Mouse (Mus musculus) midbrain, embryonic 15.5 days (tissue): ENCODE measurements at regions not wholly inside any gene's neighbourhood (a gene's known extent, or its start where the extent isn't known, plus 50 kb on each side); places are given as distances from the start of the nearest gene placed in this dataset.

ENCODE experiments used
- ATAC-seq: fragments of 200-750 bp; cut with Nextera tagmentation; replicated peaks from 2 replicates; pipeline ENCODE4 v1.8.0; 2017; ENCODE audit warnings: moderate TSS enrichment
- H3K27ac ChIP-seq: fragments of 300-500 bp; sonication (generic); 2 replicates; pipeline ENCODE4 v1.5.1; 2015; ENCODE audit warnings: mild to moderate bottlenecking, inconsistent platforms
- H3K27me3 ChIP-seq: fragments of 300-500 bp; sonication (generic); replicated peaks from 2 replicates; pipeline ENCODE4 v1.6.1; 2015; ENCODE audit warnings: inconsistent platforms
- H3K36me3 ChIP-seq: fragments of 300-500 bp; sonication (generic); replicated peaks from 2 replicates; pipeline ENCODE4 v1.6.1; 2015; ENCODE audit warnings: inconsistent platforms
- H3K4me1 ChIP-seq: fragments of 300-500 bp; sonication (generic); 2 replicates; pipeline ENCODE4 v1.6.1; 2015; ENCODE audit warnings: inconsistent platforms
- H3K4me2 ChIP-seq: fragments of 300-500 bp; sonication (generic); 2 replicates; pipeline ENCODE4 v1.6.1; 2015; ENCODE audit warnings: inconsistent platforms, mild to moderate bottlenecking, moderate library complexity
- H3K4me3 ChIP-seq: fragments of 300-500 bp; sonication (generic); 2 replicates; pipeline ENCODE4 v1.5.1; 2015; ENCODE audit warnings: mild to moderate bottlenecking, inconsistent platforms
- H3K9ac ChIP-seq: fragments of 300-500 bp; sonication (generic); 2 replicates; pipeline ENCODE4 v1.6.1; 2015; ENCODE audit warnings: mild to moderate bottlenecking, inconsistent platforms
- H3K9me3 ChIP-seq: fragments of 300-500 bp; sonication (generic); 2 replicates; pipeline ENCODE4 v1.6.1; 2016; ENCODE audit warnings: inconsistent platforms
- WGBS: fragments of 180-500 bp; shearing (Covaris S2); methylation state at CpG from one replicate; pipeline ENCODE4 v1.1.7; 2015; ENCODE audit warnings: mixed read lengths; 5-methylcytosine and 5-hydroxymethylcytosine counted together

DNA sequence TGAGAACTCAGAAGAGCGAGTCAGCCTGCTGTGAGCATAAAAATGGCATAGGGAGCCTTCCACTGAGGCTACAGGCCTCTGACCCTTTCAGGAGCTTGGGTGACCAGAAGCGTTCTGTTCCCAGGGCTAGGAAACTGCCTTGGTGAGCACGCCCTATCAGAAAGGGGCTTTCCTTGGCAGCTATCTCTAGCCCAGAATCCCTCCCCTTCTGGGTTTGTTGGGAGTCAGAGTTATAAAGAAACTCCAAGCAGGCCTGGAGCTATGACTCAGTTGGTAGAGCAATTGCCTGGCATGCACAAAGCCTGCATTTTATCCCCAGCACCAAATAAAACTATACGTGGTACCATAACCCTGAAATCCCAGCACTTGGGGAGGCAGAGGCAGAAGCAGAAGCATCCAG, 85.7 kb upstream of the 4930412O13Rik start:
- Histone ChIP-seq H3K4me3 (no peak overlapping the region), H3K27me3 (no peaks in the 10 kb centered on the region), H3K36me3 (no peaks in the 10 kb centered on the region), H3K9ac (no peak overlapping the region), H3K9me3 (no peaks in the 10 kb centered on the region), H3K27ac (no peak overlapping the region), H3K4me1 (no peaks in the 10 kb centered on the region), H3K4me2 (no peak overlapping the region)
- 76% methylated on average over 4 of the region's 4 CpGs for WGBS
- ATAC-seq = no peak

DNA sequence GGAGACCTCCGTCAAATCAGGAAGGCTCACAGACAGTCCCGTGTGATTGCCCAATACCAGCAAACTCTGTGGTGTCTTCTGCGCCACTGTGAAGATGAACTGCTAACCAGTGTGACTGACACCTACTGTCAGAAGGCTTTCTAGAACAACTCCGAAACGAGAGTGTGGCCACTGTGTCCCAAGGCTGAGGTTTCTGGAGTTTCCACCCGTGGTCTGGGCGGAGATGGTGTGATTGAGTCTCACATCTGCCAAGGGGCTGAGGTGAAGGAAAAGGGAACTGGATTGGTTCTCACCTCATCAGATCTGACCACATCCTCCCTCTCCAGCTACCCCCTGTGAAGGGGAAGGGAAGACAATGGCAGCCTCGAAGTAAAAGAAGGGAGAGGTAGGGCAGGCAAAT, 79.6 kb upstream of the 4930412O13Rik start:
- H3K4me1 ChIP-seq = no peaks in the 10 kb centered on the region

DNA sequence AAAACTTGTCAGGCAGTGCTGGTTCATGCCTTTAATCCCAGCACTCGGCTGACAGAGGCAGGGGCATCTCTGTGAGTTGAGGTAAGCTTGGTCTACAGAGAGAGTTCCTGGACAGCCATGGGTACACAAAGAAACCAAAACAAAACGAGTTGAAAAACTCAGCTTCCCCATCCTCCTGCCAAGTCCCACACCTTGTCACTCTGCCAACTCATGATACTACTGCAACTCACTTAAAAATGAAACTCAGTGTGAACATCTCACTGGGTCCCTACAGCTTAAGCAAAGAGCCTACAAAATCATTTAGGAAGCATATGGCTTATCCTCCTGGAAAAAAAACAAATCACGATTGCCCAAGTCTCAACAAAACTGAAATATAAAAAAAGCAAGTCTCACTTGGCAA, 76.7 kb upstream of the 4930412O13Rik start:
- no peak overlapping the region for H3K9ac ChIP-seq
- no peak for ATAC-seq
- 75% methylated on average over 3 of the region's 3 CpGs for WGBS
- no peaks in the 10 kb centered on the region for H3K4me1 ChIP-seq
- H3K4me3 ChIP-seq = no peak overlapping the region
- no peaks in the 10 kb centered on the region for H3K27me3 ChIP-seq
- H3K36me3 ChIP-seq = no peaks in the 10 kb centered on the region
- no peak overlapping the region for H3K27ac ChIP-seq
- no peaks in the 10 kb centered on the region for H3K9me3 ChIP-seq
- H3K4me2 ChIP-seq = no peak overlapping the region

More for the DNA sequence above, 79.6 kb upstream of the 4930412O13Rik start:
- Histone ChIP-seq H3K4me2 (no peak overlapping the region), H3K27me3 (no peaks in the 10 kb centered on the region), H3K4me3 (no peak overlapping the region), H3K9ac (no peak overlapping the region), H3K27ac (no peak overlapping the region), H3K9me3 (no peaks in the 10 kb centered on the region), H3K36me3 (no peaks in the 10 kb centered on the region)
- WGBS = 81% methylated on average over 8 of the region's 8 CpGs
- no peak for ATAC-seq

DNA sequence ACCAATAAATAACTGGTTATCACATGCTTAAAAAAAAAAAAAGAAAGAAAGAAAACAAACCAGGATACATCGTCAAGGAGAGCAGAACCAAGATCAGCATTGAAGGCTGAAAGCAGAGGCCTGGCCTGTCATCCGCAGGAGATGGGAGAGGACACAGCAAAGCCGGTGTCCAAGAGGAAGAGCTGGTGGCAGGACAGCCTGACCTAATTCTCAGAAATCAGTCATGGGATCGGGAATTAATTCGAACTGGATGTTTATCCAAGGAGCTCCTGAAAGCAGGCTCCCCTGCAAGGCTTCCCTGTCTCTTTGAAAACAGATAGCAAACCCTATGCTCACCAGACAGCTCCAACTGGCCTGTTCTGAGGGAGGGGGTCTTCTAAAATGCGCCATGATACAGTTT, 75.5 kb upstream of the 4930412O13Rik start:
- Histone ChIP-seq H3K27me3 (no peaks in the 10 kb centered on the region), H3K9me3 (no peaks in the 10 kb centered on the region), H3K36me3 (no peaks in the 10 kb centered on the region), H3K4me2 (no peak overlapping the region), H3K4me1 (no peaks in the 10 kb centered on the region), H3K9ac (no peak overlapping the region), H3K27ac (no peak overlapping the region), H3K4me3 (no peak overlapping the region)
- 87% methylated on average over 6 of the region's 6 CpGs for WGBS
- ATAC-seq = no peak
